Mouse (Mus musculus): ENCODE results near the gene Rbm8a.
A peak's percentile ranks its signal among the peaks of the same experiment; 100 is the strongest.
"Not testable (repeated sequence)": the region's sequence is repeated elsewhere in the genome, so short reads cannot be mapped to it uniquely, and the experiment has no call there.

The Rbm8a gene

GRCm38 (mm10) chr3:96603311-96603710, 26.4 kb upstream of the Rbm8a start:
- no peak for DNase-seq (ENCODE audit: low read depth in 2 of 2, low spot score in 2 of 2)

DNA sequence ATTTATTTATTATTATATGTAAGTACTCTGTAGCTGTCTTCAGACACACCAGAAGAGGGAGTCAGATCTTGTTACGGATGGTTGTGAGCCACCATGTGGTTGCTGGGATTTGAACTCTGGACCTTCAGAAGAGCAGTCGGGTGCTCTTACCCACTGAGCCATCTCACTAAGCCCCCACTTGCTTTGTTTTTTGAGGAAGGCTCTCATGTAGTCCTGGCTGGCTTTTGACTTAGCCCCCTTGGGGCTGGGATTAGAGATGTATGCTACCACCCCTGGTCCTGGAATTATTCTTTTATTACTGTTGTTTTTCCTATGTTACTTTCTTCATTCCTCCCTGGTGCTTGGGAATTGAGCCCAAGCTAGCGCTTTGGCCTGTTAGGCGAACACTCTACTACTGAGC, 23.7 kb upstream of the Rbm8a start:
- DNase-seq (ENCODE audit: low read depth in 2 of 2, low spot score in 2 of 2), result not testable (repeated sequence)

GRCm38 (mm10) chr3:96606618-96607017, 23.1 kb upstream of the Rbm8a start:
- no peak for DNase-seq (ENCODE audit: low read depth in 2 of 2, low spot score in 2 of 2)

GRCm38 (mm10) chr3:96617941-96618340, 11.8 kb upstream of the Rbm8a start:
- no peak for DNase-seq (ENCODE audit: low read depth in 2 of 2, low spot score in 2 of 2)

- DNase-seq (ENCODE audit: low read depth in 2 of 2, low spot score in 2 of 2), result no peak
These were observed 6.5 kb upstream of the Rbm8a start for GRCm38 (mm10) chr3:96623201-96623600.

- no peak for DNase-seq (ENCODE audit: low read depth in 2 of 2, low spot score in 2 of 2)
These were observed 2.3 kb downstream of the Rbm8a start for GRCm38 (mm10) chr3:96632058-96632457.

DNA sequence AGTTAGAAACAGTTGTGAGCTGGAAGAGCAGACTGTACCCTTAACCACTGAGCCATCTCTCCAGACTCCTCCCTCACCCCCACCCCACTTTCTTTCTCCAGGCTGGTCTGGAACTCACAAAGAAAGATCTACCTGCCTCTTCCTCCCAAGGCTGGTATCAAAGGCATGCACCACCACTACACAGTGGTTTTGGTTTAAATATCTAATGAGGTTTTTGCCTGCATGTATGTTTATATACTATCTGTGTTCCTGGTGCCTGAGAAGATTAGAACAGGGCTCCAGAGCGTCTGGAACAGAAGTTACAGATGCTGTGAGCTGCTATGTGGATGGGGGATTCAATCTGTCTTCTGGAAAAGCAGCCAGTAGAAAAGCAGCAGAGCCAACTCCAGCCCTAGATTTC, 4.3 kb downstream of the Rbm8a start:
- DNase-seq (ENCODE audit: low read depth in 2 of 2, low spot score in 2 of 2), result no peak

DNA sequence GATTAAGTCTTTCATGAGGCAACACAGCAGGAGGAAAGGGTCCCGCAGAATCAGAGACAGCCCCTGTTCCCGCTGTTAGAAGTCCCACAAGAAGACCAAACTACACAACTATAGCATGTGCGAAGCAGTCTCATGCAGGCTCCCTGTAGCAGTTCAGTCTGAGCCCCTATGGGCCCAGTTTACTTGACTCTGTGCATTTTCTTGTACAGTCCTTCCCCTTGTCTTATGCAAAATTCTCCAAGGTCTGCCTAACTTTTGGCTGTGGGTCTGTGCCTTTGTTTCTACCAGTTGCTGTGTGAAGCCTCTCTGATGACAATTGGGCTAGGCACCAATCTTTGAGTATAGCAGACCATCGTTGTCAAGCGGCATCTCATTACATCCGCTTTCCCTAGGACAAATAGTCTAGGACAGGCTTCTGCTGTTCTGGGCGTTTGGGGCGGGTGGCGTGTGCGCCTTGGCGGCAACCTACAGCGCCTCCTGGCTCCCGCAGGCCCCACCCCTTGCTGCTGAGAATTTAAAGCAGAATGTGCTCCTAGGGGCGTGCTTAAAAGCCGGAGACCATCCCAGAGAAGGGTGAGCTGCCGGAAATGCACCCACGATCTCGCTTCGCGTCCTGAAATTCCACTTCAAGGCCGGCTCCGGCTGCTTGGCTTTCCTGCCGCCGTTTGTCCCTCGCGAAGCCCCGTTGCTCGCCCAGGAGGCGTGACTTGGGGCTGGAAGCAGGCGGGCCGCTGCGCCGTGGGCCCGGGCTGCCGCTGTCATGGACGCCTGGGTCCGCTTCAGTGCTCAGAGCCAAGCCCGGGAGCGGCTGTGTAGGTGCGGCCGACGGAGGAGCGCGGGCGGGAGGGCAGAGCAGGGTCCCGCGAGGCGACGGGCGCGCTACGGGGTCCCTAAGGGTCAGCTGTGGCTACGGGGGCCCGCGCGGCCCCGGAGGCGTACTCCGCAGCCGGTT, 5.5 kb downstream of the Rbm8a start, which contains the start of the genes Pex11b and Gm42957:
Gene Pex11b, plus strand, starts transcription at position 449 of the 952 bp plus-strand sequence.
Gene Gm42957, plus strand, starts transcription at position 547 of the 952 bp plus-strand sequence.
- DNase-seq (ENCODE audit: low read depth in 2 of 2, low spot score in 2 of 2), result peak; percentile 75 to 78

- DNase-seq (ENCODE audit: low read depth in 2 of 2, low spot score in 2 of 2), result no peak
These were observed 6.2 kb downstream of the Rbm8a start for GRCm38 (mm10) chr3:96635906-96636305.

DNA sequence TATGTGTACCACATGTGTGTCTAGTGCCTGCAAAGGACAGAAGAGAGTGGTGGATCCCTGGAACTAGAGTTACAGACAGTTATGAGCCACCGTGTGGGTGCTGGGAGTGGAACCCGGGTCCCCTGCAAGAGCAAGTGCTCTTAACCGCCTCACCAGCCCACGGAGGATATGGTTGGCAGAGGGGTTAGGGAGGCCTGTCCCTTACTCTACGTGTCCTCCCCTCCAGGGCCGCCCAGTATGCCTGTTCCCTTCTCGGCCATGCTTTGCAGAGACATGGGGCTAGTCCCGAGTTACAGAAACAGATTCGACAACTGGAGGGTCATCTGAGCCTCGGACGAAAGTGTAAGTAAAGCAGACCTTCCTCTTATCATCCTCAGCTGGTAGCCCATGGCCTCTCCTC, 6.7 kb downstream of the Rbm8a start:
- no peak for DNase-seq (ENCODE audit: low read depth in 2 of 2, low spot score in 2 of 2)

- DNase-seq (ENCODE audit: low read depth in 2 of 2, low spot score in 2 of 2), result peak; percentile 71 to 85
These were observed 9.5 kb downstream of the Rbm8a start for GRCm38 (mm10) chr3:96639219-96639618.

DNA sequence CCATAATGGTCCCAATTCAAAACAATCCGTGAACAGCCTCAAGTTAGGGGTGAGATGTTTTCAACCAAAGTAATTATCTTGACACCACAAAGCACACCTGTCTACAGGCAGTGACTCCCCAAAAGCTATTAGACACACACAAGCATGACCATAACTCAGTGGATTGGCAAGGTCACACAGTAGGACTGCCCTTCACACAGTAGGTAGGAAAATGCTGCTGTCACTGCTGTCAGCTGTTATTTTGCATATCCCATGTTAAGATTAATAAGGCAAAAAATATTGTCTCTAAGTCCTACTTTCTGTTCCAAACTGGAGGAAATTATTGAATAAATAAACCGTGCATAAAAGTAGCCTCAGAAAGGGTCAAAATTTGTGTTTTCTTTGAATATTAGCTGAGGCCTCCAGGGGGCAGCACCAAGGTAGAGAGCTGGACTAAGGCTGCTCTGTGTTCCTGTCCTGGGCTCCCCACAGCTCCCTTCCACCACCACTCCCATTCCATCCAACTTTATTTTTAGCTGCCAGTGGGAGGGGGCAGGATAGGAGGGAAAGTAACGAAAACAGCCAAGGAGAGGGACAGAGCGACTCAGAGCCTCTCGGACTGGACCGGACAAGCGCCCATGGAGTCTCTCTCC, 15.4 kb downstream of the Rbm8a start, which contains the start of gene Itga10:
Gene Itga10, plus strand, starts transcription at position 567 of the 632 bp plus-strand sequence.
- no peak for DNase-seq (ENCODE audit: low read depth in 2 of 2, low spot score in 2 of 2)

DNA sequence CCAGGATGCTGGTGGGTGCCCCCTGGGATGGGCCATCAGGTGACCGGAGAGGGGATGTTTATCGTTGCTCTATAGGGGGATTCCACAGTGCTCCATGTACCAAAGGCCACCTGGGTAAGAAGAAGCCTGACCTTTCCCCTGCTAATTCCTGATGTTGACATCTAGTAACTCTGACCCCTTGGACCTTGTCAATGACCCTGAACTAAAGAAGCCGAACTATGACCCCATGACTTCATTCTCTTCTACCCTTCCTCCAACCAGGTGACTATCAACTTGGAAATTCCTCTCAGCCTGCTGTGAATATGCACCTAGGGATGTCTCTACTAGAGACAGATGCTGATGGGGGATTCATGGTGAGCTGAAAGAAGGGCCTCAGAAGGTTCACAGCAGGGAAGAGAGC, 17.6 kb downstream of the Rbm8a start:
- no peak for DNase-seq (ENCODE audit: low read depth in 2 of 2, low spot score in 2 of 2)

DNA sequence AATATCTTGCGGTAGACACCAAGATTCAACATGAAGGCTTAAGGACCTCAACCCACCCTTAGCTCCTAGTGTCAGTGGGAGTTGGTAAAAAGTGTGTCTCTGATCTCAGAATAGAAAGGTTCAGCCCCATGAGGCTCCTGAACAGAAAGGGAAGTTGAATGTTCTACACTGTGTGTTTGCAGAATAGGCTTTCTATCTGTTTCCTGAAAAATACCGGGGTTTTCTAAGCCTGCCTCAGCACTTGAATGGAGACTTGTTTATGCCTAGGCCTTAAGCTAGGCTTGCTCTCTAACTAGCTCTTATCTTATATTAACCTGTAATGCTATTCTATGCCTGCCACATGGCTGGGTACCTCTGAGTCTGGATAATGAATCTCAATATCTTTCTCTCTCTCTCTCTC, 31.2 kb downstream of the Rbm8a start:
- no peak for DNase-seq (ENCODE audit: low read depth in 2 of 2, low spot score in 2 of 2)

- no peak for DNase-seq (ENCODE audit: low read depth in 2 of 2, low spot score in 2 of 2)
These were observed 33.1 kb downstream of the Rbm8a start for GRCm38 (mm10) chr3:96662731-96663316.

DNA sequence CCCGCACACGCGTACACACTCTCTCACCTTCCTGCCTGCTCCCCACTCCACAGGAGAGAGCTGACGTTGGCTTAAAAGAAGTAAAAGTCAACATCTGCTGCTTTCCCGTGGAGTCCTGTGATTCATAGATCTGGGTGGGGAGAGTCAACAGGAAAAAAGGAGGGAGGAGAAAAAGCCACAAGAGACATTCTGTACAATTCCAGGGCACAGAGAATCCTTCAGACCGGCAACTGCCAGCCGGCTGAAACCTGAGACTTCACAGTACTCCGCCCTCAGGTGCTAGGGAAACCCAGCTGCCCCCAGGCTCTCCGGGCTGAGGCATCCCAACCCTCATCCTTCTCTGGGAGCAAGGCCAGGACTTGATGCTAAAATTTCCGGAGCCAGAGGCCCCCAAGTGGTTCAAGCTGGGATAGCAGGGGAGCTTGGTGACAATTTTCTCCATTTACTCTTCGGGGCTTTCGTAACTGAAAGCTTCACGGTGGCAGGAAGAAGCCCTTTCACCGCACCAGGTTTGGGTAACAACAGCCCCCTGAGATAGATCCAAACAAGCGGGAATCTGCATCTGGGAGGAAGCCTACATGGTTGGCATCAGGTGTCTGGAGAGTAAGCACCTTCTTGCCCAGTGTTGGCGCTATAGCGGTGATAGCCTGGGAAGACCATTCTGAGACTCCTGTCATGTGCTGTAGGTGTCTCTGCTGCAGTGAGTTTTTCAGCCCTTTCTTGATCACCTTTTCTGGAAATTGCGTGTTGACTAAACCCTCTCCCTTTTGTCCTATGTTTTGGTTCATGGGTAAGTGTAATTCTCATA, 33.9 kb downstream of the Rbm8a start:
- peak; percentile 29 to 64 for DNase-seq (ENCODE audit: low read depth in 2 of 2, low spot score in 2 of 2)

GRCm38 (mm10) chr3:96665732-96666363, 36.1 kb downstream of the Rbm8a start:
- not testable (repeated sequence) for DNase-seq (ENCODE audit: low read depth in 2 of 2, low spot score in 2 of 2)

- DNase-seq (ENCODE audit: low read depth in 2 of 2, low spot score in 2 of 2), result no peak
These were observed 37.2 kb downstream of the Rbm8a start for GRCm38 (mm10) chr3:96666916-96667315.

DNA sequence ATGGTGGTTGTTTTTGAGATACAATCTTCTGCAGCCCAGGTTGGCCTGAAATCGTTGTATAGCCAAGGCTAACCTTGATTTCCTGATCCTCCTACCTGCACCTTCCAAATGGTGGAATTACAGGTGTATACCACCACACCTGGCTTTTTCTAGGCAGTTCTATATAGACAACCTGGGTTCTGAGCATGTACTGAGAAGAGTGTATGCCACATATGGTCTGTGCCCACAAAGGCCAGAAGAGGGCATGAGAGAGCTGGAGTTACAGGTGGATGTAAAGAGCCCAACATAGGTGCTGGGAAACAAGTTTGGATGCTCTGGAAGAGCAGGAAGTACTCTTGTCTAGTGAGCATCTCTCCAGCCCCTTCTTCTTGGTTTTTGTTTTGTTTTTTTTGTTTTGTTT, 37.6 kb downstream of the Rbm8a start:
- peak in 1 of 2 experiments; percentile 19 for DNase-seq (ENCODE audit: low read depth in 2 of 2, low spot score in 2 of 2)

- DNase-seq (ENCODE audit: low read depth in 2 of 2, low spot score in 2 of 2), result no peak
These were observed 38.8 kb downstream of the Rbm8a start for GRCm38 (mm10) chr3:96668424-96669067.
